Mouse (Mus musculus) hindbrain, postnatal 0 days (tissue): ENCODE results near the gene Hpse. TPM values are rescaled to one million over a fixed set of nuclear protein-coding genes. Genes with fewer than 3 reads are reported as not detected.

Experiments
- ATAC-seq: fragments of 200-750 bp; cut with Nextera tagmentation; 2 replicates; pipeline ENCODE4 v1.8.0; 2017; ENCODE audit warnings: mild to moderate bottlenecking, moderate TSS enrichment, moderate library complexity
- DNase-seq: peaks from one replicate; pipeline ENCODE4 v3.0.0-alpha.2; 2015; ENCODE audit warnings: low spot score
- H3K27ac ChIP-seq: fragments of 300-500 bp; sonication (generic); 2 replicates; pipeline ENCODE4 v1.5.1; 2014; ENCODE audit warnings: mild to moderate bottlenecking
- H3K27me3 ChIP-seq: fragments of 300-500 bp; sonication (generic); 2 replicates; pipeline ENCODE4 v1.6.1; 2014; ENCODE audit warnings: low read length, mixed read lengths; ENCODE audit not compliant: insufficient read depth
- H3K36me3 ChIP-seq: fragments of 300-500 bp; sonication (generic); 2 replicates; pipeline ENCODE4 v1.6.1; 2014; ENCODE audit warnings: low read length, mixed read lengths; ENCODE audit not compliant: insufficient read depth
- H3K4me1 ChIP-seq: fragments of 300-500 bp; sonication (generic); 2 replicates; pipeline ENCODE4 v1.6.1; 2014; ENCODE audit warnings: antibody characterized with exemption, low read length, mixed read lengths; ENCODE audit not compliant: insufficient read depth
- H3K4me2 ChIP-seq: fragments of 300-500 bp; sonication (generic); 2 replicates; pipeline ENCODE4 v1.6.1; 2014; ENCODE audit warnings: low read depth, mild to moderate bottlenecking, low read length, moderate library complexity, mixed read lengths
- H3K4me3 ChIP-seq: fragments of 300-500 bp; sonication (generic); 2 replicates; pipeline ENCODE4 v1.5.1; 2014; ENCODE audit warnings: low read length
- H3K9ac ChIP-seq: fragments of 300-500 bp; sonication (generic); replicated peaks from 2 replicates; pipeline ENCODE4 v1.6.1; 2014; ENCODE audit warnings: mild to moderate bottlenecking, low read length, moderate library complexity, mixed read lengths
- H3K9me3 ChIP-seq: fragments of 300-500 bp; sonication (generic); 2 replicates; pipeline ENCODE4 v1.6.1; 2016; ENCODE audit warnings: low read length, mixed read lengths
- CTCF ChIP-seq: IDR thresholded peaks from 2 replicates; pipeline ENCODE4 v1.5.1; 2016; ENCODE audit warnings: antibody characterized with exemption, control low read depth, low read depth
- WGBS: fragments of 180-500 bp; shearing (Covaris S2); extraction: QIAGEN DNeasy Blood & Tissue Kit; methylation state at CpG from one replicate; pipeline ENCODE4 v1.1.7; 2014; 5-methylcytosine and 5-hydroxymethylcytosine counted together
- polyA plus RNA-seq: library from polyadenylated mRNA; unstranded; fragments of >200 nt; fragmentation: Nextera tagmentation; extraction: Ambion mirVana; gene quantifications from 2 replicates; pipeline ENCODE4 v1.2.1, GENCODE M21; 2015
- total RNA-seq: library from RNA; depleted of rRNA; stranded (reverse); fragments of >200 nt; gene quantifications from 2 replicates; pipeline ENCODE4 v1.2.3, GENCODE M21; 2014

The Hpse gene
- total and polyA plus RNA-seq, 2 experiments from 2014 or later = 0.79 to 1.3 TPM

DNA sequence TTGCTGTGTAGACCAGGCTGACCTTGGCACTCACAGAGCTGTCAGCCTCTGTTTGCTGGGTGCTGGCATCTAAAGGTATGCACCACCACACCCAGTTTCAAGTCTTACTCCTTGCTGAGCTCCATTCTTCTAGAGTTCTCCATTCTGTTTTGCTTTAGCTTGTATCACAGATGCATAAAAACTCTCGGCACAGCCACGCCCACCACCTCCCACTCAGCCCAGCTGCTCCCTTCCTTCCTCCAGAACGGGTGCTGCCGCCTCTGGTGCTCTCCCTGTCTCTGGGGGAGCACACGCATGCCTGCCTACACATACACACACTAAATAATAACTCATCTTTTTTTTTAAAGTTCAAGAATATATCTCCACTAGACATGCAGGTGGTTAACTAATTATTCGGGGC, 61.1 kb downstream of the Hpse start:
- Histone ChIP-seq H3K36me3 (peaks cover 58% of the 10 kb centered on the region; the same call in 1 of the 2 replicates), H3K9ac (no peak overlapping the region)

DNA sequence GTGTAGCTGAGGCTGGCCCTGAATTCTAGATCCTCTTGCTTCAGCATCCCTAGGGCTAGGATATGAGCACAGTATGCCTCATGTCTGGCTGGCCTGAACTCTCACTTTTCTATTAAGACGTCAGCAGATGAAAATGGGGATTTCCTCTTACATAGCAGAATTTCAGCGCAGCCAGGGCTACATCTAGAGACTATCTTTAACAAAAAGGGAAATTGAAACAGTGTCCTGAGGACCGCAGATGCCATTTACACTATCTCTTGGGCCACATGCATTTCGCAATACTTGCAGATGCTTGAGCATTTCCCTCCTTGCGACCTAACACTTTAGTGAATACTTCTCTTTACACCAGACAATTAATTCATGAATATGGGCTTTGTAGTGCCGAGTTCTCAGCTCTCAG, 63.2 kb downstream of the Hpse start:
- no peak overlapping the region for H3K4me2 ChIP-seq
- WGBS = 75% methylated on average over 6 of the region's 6 CpGs

More for the DNA sequence above, 61.1 kb downstream of the Hpse start:
- Histone ChIP-seq H3K27me3 (no peaks in the 10 kb centered on the region), H3K27ac (no peak overlapping the region), H3K4me1 (no peaks in the 10 kb centered on the region), H3K4me2 (no peak overlapping the region), H3K4me3 (no peak overlapping the region), H3K9me3 (no peaks in the 10 kb centered on the region)
- 89% methylated on average over 6 of the region's 6 CpGs for WGBS
- ATAC-seq (no peak), DNase-seq (no peak)
- no peak for TF ChIP-seq CTCF

DNA sequence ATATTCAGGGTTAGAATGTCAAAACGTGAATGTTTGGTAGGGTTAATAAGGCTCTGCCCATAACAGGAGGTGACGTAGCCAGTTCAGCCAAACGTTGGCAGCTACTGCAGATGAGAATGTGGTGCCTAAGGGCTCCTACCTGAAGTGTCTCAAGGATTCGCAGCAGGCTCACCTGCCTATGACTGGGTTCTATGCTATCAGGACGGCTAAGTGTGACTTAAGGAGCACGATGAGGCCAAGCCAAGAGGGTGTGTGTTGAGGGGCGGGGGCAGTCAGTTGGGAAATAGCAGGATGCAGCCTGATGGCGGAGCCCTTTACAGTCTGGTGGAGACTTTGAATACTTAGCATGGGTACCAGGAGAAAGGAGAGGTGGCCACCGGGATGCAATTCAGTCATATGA, 67.2 kb downstream of the Hpse start:
- no peak for TF ChIP-seq CTCF
- WGBS = 91% methylated on average over 9 of the region's 9 CpGs
- H3K9ac ChIP-seq = no peak overlapping the region
- no peak for ATAC-seq
- no peaks in the 10 kb centered on the region for H3K4me1 ChIP-seq
- no peaks in the 10 kb centered on the region for H3K9me3 ChIP-seq
- H3K4me2 ChIP-seq = no peak overlapping the region
- DNase-seq = no peak
- no peaks in the 10 kb centered on the region for H3K27me3 ChIP-seq
- no peak overlapping the region for H3K4me3 ChIP-seq
- H3K27ac ChIP-seq = no peak overlapping the region
- H3K36me3 ChIP-seq = peaks cover 29% of the 10 kb centered on the region; the same call in 1 of the 2 replicates

More for the DNA sequence above, 63.2 kb downstream of the Hpse start:
- Histone ChIP-seq H3K4me1 (no peaks in the 10 kb centered on the region), H3K9me3 (no peaks in the 10 kb centered on the region), H3K4me3 (no peak overlapping the region), H3K36me3 (peaks cover 56% of the 10 kb centered on the region; the same call in 1 of the 2 replicates), H3K27me3 (no peaks in the 10 kb centered on the region), H3K27ac (no peak overlapping the region), H3K9ac (no peak overlapping the region)
- no peak for TF ChIP-seq CTCF
- DNase-seq (no peak), ATAC-seq (no peak)

DNA sequence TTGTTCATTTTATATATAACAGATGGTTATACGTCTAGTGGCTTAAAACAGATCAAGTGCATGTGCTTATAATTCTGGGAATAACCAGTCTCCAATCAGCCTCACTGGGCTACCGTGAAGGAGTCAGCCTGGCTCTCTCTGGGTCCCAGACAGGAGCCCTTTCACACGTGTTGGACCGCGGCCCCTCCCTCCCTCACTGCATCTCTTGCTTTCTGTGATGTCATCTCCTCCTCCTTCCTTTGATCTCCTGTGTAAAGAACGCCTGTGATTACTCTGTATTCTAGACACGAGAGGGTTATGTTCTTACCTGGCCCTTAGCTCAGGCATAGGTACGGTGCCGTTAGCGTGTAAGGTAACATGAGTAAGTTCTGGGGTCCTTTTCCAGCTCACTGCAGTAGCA, 68.0 kb downstream of the Hpse start:
- Histone ChIP-seq H3K4me1 (no peaks in the 10 kb centered on the region), H3K4me2 (no peak overlapping the region), H3K27me3 (no peaks in the 10 kb centered on the region), H3K9me3 (no peaks in the 10 kb centered on the region), H3K4me3 (no peak overlapping the region), H3K36me3 (peaks cover 24% of the 10 kb centered on the region; the same call in 1 of the 2 replicates), H3K9ac (no peak overlapping the region), H3K27ac (no peak overlapping the region)
- DNase-seq (no peak), ATAC-seq (no peak)
- WGBS = 83% methylated on average over 10 of the region's 10 CpGs
- TF ChIP-seq CTCF = no peak

DNA sequence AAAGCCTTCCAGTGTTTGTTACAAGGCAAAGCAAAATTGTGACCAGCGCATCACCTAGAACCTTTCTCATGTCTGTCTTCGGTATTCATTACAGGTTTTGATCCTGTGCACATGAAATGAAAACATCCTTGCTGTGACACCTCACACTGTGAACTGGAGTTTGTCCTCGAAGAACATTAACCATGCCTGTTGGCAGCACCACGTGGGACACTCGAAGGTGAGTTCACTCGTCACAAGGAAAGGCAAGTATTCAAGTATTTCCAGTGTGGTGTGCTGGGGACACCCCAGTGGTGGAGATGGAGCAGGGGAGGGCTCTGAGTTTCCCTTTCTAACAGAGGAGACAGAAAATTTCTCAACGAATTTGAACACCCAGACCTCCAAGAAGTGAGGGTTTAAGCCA, 68.5 kb downstream of the Hpse start:
- H3K27ac ChIP-seq = no peak overlapping the region
- DNase-seq = no peak
- no peaks in the 10 kb centered on the region for H3K27me3 ChIP-seq
- no peak for TF ChIP-seq CTCF
- no peak overlapping the region for H3K4me3 ChIP-seq
- peaks cover 19% of the 10 kb centered on the region; the same call in 1 of the 2 replicates for H3K36me3 ChIP-seq
- WGBS = 87% methylated on average over 7 of the region's 7 CpGs
- H3K4me2 ChIP-seq = no peak overlapping the region
- no peak overlapping the region for H3K9ac ChIP-seq
- ATAC-seq = no peak
- no peaks in the 10 kb centered on the region for H3K4me1 ChIP-seq
- H3K9me3 ChIP-seq = no peaks in the 10 kb centered on the region

DNA sequence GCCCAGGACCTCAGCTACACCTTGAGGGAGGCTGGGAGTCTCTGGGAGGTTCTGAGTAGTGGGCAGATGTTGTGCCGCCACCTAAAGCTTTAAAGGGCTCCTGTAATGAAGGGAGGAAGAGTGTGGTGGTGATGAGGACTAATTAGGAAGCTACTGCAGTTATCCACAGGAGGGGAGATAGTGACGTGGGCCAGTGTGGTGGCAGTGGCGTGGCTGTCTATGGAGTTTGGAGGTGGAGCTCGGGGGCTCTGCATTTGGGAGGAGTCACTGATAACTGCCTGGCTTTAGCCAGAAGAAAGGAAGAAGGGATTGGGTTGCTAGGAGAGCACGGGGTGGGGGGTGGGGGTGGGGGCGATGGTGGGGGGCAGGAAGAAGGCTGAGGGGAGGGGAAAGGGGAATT, 71.0 kb downstream of the Hpse start:
- H3K36me3 ChIP-seq = 0 out of 2 replicates have a peak, but pooled peaks cover 2% of the 10 kb centered on the region
- no peak overlapping the region for H3K27ac ChIP-seq
- H3K4me2 ChIP-seq = no peak overlapping the region
- H3K4me3 ChIP-seq = no peak overlapping the region
- no peaks in the 10 kb centered on the region for H3K27me3 ChIP-seq
- no peaks in the 10 kb centered on the region for H3K4me1 ChIP-seq
- H3K9me3 ChIP-seq = no peaks in the 10 kb centered on the region
- DNase-seq (no peak), ATAC-seq (no peak)
- TF ChIP-seq CTCF = no peak
- H3K9ac ChIP-seq = no peak overlapping the region
- 39% methylated on average over 6 of the region's 6 CpGs for WGBS

DNA sequence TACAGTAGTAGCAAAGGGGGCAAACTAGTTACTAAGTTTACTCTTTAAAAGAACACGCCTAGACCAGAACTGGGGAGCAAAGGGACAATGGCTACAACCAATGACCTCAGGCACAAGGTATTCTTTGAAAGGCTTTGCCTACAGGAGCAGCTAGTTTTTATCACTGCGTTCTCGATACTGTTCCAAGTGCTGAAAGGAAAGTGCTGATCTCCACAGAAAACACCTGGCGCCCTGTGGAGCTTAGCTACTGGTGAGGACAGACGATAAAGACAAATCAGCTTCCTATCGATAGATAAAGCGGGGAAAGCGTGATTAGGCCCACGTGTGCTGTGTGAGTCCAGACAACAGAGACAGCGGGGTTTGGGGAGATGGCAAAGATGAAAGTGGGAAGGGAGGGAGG, 71.5 kb downstream of the Hpse start:
- no peak overlapping the region for H3K4me2 ChIP-seq
- no peaks in the 10 kb centered on the region for H3K27me3 ChIP-seq
- WGBS = 62% methylated on average over 10 of the region's 10 CpGs

More for the DNA sequence above, 71.5 kb downstream of the Hpse start:
- H3K36me3 ChIP-seq = no peaks in the 10 kb centered on the region
- 0 out of 2 replicates have a peak, but pooled peaks cover 3% of the 10 kb centered on the region for H3K4me1 ChIP-seq
- H3K9ac ChIP-seq = no peak overlapping the region
- H3K9me3 ChIP-seq = no peaks in the 10 kb centered on the region
- no peak overlapping the region for H3K4me3 ChIP-seq
- DNase-seq = no peak
- H3K27ac ChIP-seq = no peak overlapping the region
- ATAC-seq = no peak
- no peak for TF ChIP-seq CTCF
